ENCODE assay signal across 8 mouse cellular contexts in genomic region chr14:53803698-53804620, GRCm38 (mm10).
DNase-seq lines count a peak whose midpoint lies in the region; ATAC-seq and TF ChIP-seq lines count a peak whose summit lies in the region.

No protein-coding gene starts in this region.

- ATAC-seq in erythroblast, adult 5-6 weeks (replicated peaks; ENCODE audit: low FRiP score, poor library complexity, severe bottlenecking) = peak; percentile 70; the same call in 1 of the 2 replicates

- peak; percentile 88 for TF ChIP-seq CTCF in layer of hippocampus, adult 2 months (conservative IDR thresholded peaks at IDR 0.05)

- no peak overlapping the region for H3K27ac ChIP-seq in layer of hippocampus, adult 2 months

- DNase-seq in ES-CJ7 (ENCODE audit: low read depth, low spot score) = peak; percentile 88
- peak; percentile 16 for DNase-seq in adrenal gland, postnatal 25 days
- DNase-seq in heart, postnatal 4 days = peak; percentile 71
- peak; percentile 57 to 69 for DNase-seq in layer of hippocampus, adult 2 months (ENCODE audit: low spot score in 2 of 2)
- DNase-seq in lung, adult 18-20 months = peak; percentile 9 to 33
- DNase-seq in ovary, postnatal 10 days (ENCODE audit: low spot score) = peak; percentile 13
- peak; percentile 67 for DNase-seq in thymus, postnatal 4 days

- H3K4me3 ChIP-seq in layer of hippocampus, adult 2 months = no peak overlapping the region

Comparison
In these comparisons a context has a peak if more than half of its experiments do, and no peak if none do; other contexts are left out.
1. DNase-seq: peak in every context shown above with its lines; median percentile 88 in ES-CJ7; 71 in heart, postnatal 4 days; 67 in thymus, postnatal 4 days; 63 in layer of hippocampus, adult 2 months; 21 in lung, adult 18-20 months; 16 in adrenal gland, postnatal 25 days; 13 in ovary, postnatal 10 days.